Mouse (Mus musculus) lung, embryonic 14.5 days (tissue): ENCODE measurements around the gene D7Ertd443e. TPM values are rescaled to one million over a fixed set of nuclear protein-coding genes. Genes with fewer than 3 reads are reported as not detected.

Source experiments
- ATAC-seq: fragments of 200-750 bp; cut with Nextera tagmentation; 2 replicates; pipeline ENCODE4 v1.8.0; 2017; ENCODE audit warnings: mild to moderate bottlenecking, moderate TSS enrichment, moderate library complexity; ENCODE audit not compliant: insufficient read depth
- DNase-seq: peaks from one replicate; pipeline ENCODE4 v3.0.0-alpha.2; 2015
- H3K27ac ChIP-seq: fragments of 300-500 bp; sonication (generic); 2 replicates; pipeline ENCODE4 v1.5.1; 2014; ENCODE audit warnings: low read depth, mild to moderate bottlenecking, moderate library complexity
- H3K27me3 ChIP-seq: fragments of 300-500 bp; sonication (generic); 2 replicates; pipeline ENCODE4 v1.6.1; 2014; ENCODE audit warnings: low read length, control low read depth; ENCODE audit not compliant: insufficient read depth
- H3K36me3 ChIP-seq: fragments of 300-500 bp; sonication (generic); 2 replicates; pipeline ENCODE4 v1.6.1; 2014; ENCODE audit warnings: control low read depth; ENCODE audit not compliant: insufficient read depth
- H3K4me1 ChIP-seq: fragments of 300-500 bp; sonication (generic); 2 replicates; pipeline ENCODE4 v1.6.1; 2014; ENCODE audit warnings: antibody characterized with exemption, control low read depth; ENCODE audit not compliant: insufficient read depth
- H3K4me2 ChIP-seq: fragments of 300-500 bp; sonication (generic); 2 replicates; pipeline ENCODE4 v1.6.1; 2014; ENCODE audit warnings: mild to moderate bottlenecking
- H3K4me3 ChIP-seq: fragments of 300-500 bp; sonication (generic); 2 replicates; pipeline ENCODE4 v1.5.1; 2014; ENCODE audit warnings: low read depth, low read length
- H3K9ac ChIP-seq: fragments of 300-500 bp; sonication (generic); 2 replicates; pipeline ENCODE4 v1.6.1; 2014
- H3K9me3 ChIP-seq: fragments of 300-500 bp; sonication (generic); 2 replicates; pipeline ENCODE4 v1.6.1; 2016; ENCODE audit warnings: low read depth, low read length, control low read depth
- CTCF ChIP-seq: IDR thresholded peaks from 2 replicates; pipeline ENCODE4 v1.5.1; 2016; ENCODE audit warnings: antibody characterized with exemption, low read depth
- WGBS: fragments of 180-500 bp; shearing (Covaris S2); extraction: QIAGEN DNeasy Blood & Tissue Kit; methylation state at CpG from one replicate; pipeline ENCODE4 v1.1.7; 2014; 5-methylcytosine and 5-hydroxymethylcytosine counted together
- polyA plus RNA-seq: library from polyadenylated mRNA; unstranded; fragments of >200 nt; fragmentation: Nextera tagmentation; extraction: Ambion mirVana; gene quantifications from 2 replicates; pipeline ENCODE4 v1.2.1, GENCODE M21; 2014

The D7Ertd443e gene
- polyA plus RNA-seq, 1 experiment from 2014 or later = 0.17 TPM

GRCm38 (mm10) chr7:134289611-134290301 lies 95.7 kb downstream of the D7Ertd443e start:
- peak; percentile 85 for DNase-seq
- Histone ChIP-seq H3K4me2 (no peak overlapping the region; the same call in 1 of the 2 replicates), H3K27ac (no peak overlapping the region), H3K36me3 (no peaks in the 10 kb centered on the region), H3K9me3 (no peaks in the 10 kb centered on the region; the same call in 1 of the 2 replicates), H3K9ac (no peak overlapping the region), H3K4me3 (no peak overlapping the region), H3K4me1 (peaks cover 22% of the 10 kb centered on the region), H3K27me3 (no peaks in the 10 kb centered on the region)
- ATAC-seq = peak; percentile 81
- WGBS = 18% methylated on average over 7 of the region's 7 CpGs
- no peak for TF ChIP-seq CTCF

- no peak overlapping the region for H3K9ac ChIP-seq
- no peaks in the 10 kb centered on the region for H3K27me3 ChIP-seq
- DNase-seq (no peak), ATAC-seq (no peak)
- no peak overlapping the region for H3K27ac ChIP-seq
- no peak for TF ChIP-seq CTCF
- no peak overlapping the region for H3K4me2 ChIP-seq
- H3K4me3 ChIP-seq = no peak overlapping the region
- H3K36me3 ChIP-seq = no peaks in the 10 kb centered on the region
- no peaks in the 10 kb centered on the region; the same call in 1 of the 2 replicates for H3K9me3 ChIP-seq
- peaks cover 22% of the 10 kb centered on the region for H3K4me1 ChIP-seq
- 84% methylated on average over 5 of the region's 5 CpGs for WGBS
Observed at GRCm38 (mm10) chr7:134289126-134289525, 96.3 kb downstream of the D7Ertd443e start.

GRCm38 (mm10) chr7:134287570-134288222 lies 97.8 kb downstream of the D7Ertd443e start:
- no peaks in the 10 kb centered on the region for H3K27me3 ChIP-seq

GRCm38 (mm10) chr7:134272956-134273355 lies 112.5 kb downstream of the D7Ertd443e start:
- ATAC-seq (no peak), DNase-seq (no peak)
- Histone ChIP-seq H3K27ac (no peak overlapping the region), H3K9ac (no peak overlapping the region), H3K9me3 (no peaks in the 10 kb centered on the region), H3K36me3 (no peaks in the 10 kb centered on the region), H3K4me2 (no peak overlapping the region), H3K27me3 (no peaks in the 10 kb centered on the region), H3K4me3 (no peak overlapping the region), H3K4me1 (no peaks in the 10 kb centered on the region)
- WGBS = 80% methylated on average over 5 of the region's 5 CpGs
- no peak for TF ChIP-seq CTCF

More at GRCm38 (mm10) chr7:134287570-134288222, 97.8 kb downstream of the D7Ertd443e start:
- Histone ChIP-seq H3K27ac (0 out of 2 replicates have a peak overlapping the region, but pooled peaks have one; percentile 42), H3K4me2 (no peak overlapping the region), H3K4me1 (peaks cover 19% of the 10 kb centered on the region), H3K4me3 (no peak overlapping the region), H3K9ac (no peak overlapping the region), H3K36me3 (no peaks in the 10 kb centered on the region), H3K9me3 (no peaks in the 10 kb centered on the region)
- 13% methylated on average over 6 of the region's 6 CpGs for WGBS
- no peak for TF ChIP-seq CTCF
- ATAC-seq = peak; percentile 39; the same call in 1 of the 2 replicates
- peak; percentile 80 for DNase-seq

- no peaks in the 10 kb centered on the region for H3K36me3 ChIP-seq
- ATAC-seq (no peak), DNase-seq (no peak)
- no peak for TF ChIP-seq CTCF
- no peaks in the 10 kb centered on the region for H3K27me3 ChIP-seq
- no peaks in the 10 kb centered on the region for H3K4me1 ChIP-seq
- no peaks in the 10 kb centered on the region for H3K9me3 ChIP-seq
- 81% methylated on average over 4 of the region's 4 CpGs for WGBS
- no peak overlapping the region for H3K27ac ChIP-seq
- no peak overlapping the region for H3K4me3 ChIP-seq
- H3K4me2 ChIP-seq = no peak overlapping the region
- no peak overlapping the region for H3K9ac ChIP-seq
Observed at GRCm38 (mm10) chr7:134272421-134272820, 113.0 kb downstream of the D7Ertd443e start.

GRCm38 (mm10) chr7:134265783-134266182 lies 119.7 kb downstream of the D7Ertd443e start:
- TF ChIP-seq CTCF = no peak
- 71% methylated on average over 4 of the region's 4 CpGs for WGBS
- H3K4me2 ChIP-seq = no peak overlapping the region
- H3K36me3 ChIP-seq = no peaks in the 10 kb centered on the region
- no peak overlapping the region for H3K27ac ChIP-seq
- H3K27me3 ChIP-seq = no peaks in the 10 kb centered on the region
- no peak overlapping the region for H3K4me3 ChIP-seq
- DNase-seq (no peak), ATAC-seq (no peak)
- no peaks in the 10 kb centered on the region for H3K9me3 ChIP-seq
- peaks cover 21% of the 10 kb centered on the region for H3K4me1 ChIP-seq
- H3K9ac ChIP-seq = no peak overlapping the region
